21 mouse cellular contexts compared by ENCODE assay signal in genomic region chr8:56978994-56979393, GRCm38 (mm10).
DNase-seq lines count a peak whose midpoint lies in the region; ATAC-seq lines count a peak whose summit lies in the region.
"Had no signal": no experiment of that assay in that cellular context is flagged by ENCODE, and none has a peak within 500 bp of the region (broad histone marks: within the 10 kb centered on the region; RNA-seq: fewer than 3 reads in every experiment).

No protein-coding gene starts in this region.

- WGBS in heart, embryonic 12.5 days = 67% methylated on average over 2 of the region's 2 CpGs
- WGBS in lung, embryonic 16.5 days = 46% methylated on average over 2 of the region's 2 CpGs
- WGBS in stomach, embryonic 15.5 days = 53% methylated on average over 2 of the region's 2 CpGs

- no peak overlapping the region for H3K9ac ChIP-seq in heart, embryonic 12.5 days
- no peak overlapping the region for H3K9ac ChIP-seq in lung, embryonic 16.5 days (ENCODE audit: low read length)
- H3K9ac ChIP-seq in stomach, embryonic 15.5 days = no peak overlapping the region
- H3K9ac ChIP-seq: forebrain, postnatal 0 days; liver, embryonic 14.5 days had no signal

- peaks cover 7% of the 10 kb centered on the region for H3K4me1 ChIP-seq in heart, embryonic 12.5 days (replicated peaks)
- no peaks in the 10 kb centered on the region for H3K4me1 ChIP-seq in lung, embryonic 16.5 days (replicated peaks; ENCODE audit: control insufficient read depth, insufficient read depth, low read length)
- H3K4me1 ChIP-seq in stomach, embryonic 15.5 days = no peaks in the 10 kb centered on the region
- H3K4me1 ChIP-seq: forebrain, embryonic 10.5 days; hindbrain, embryonic 10.5 days had no signal

- 0 out of 2 replicates have a peak overlapping the region, but pooled peaks have one; percentile 4 for H3K4me2 ChIP-seq in heart, embryonic 12.5 days
- H3K4me2 ChIP-seq in lung, embryonic 16.5 days (ENCODE audit: low read depth, low read length) = peak overlapping the region; percentile 44
- H3K4me2 ChIP-seq in stomach, embryonic 15.5 days = peak overlapping the region; percentile 1; the same call in 1 of the 2 replicates

- H3K36me3 ChIP-seq in heart, embryonic 12.5 days = no peaks in the 10 kb centered on the region
- no peaks in the 10 kb centered on the region for H3K36me3 ChIP-seq in lung, embryonic 16.5 days (ENCODE audit: control insufficient read depth, insufficient read depth, low read length)
- H3K36me3 ChIP-seq in stomach, embryonic 15.5 days = no peaks in the 10 kb centered on the region
- H3K36me3 ChIP-seq: forebrain, embryonic 10.5 days; G1E; hindbrain, embryonic 10.5 days; midbrain, embryonic 10.5 days had no signal

- no peaks in the 10 kb centered on the region for H3K9me3 ChIP-seq in heart, embryonic 12.5 days (replicated peaks)
- H3K9me3 ChIP-seq in lung, embryonic 16.5 days (ENCODE audit: control insufficient read depth, low read length) = no peaks in the 10 kb centered on the region
- no peaks in the 10 kb centered on the region for H3K9me3 ChIP-seq in stomach, embryonic 15.5 days
- H3K9me3 ChIP-seq: forebrain, embryonic 10.5 days; G1E; hindbrain, embryonic 10.5 days; midbrain, embryonic 10.5 days had no signal

- no peak overlapping the region for H3K4me3 ChIP-seq in heart, embryonic 12.5 days
- H3K4me3 ChIP-seq in lung, embryonic 16.5 days (ENCODE audit: low read length) = peak overlapping the region; percentile 25
- H3K4me3 ChIP-seq in stomach, embryonic 15.5 days (replicated peaks) = no peak overlapping the region
- H3K4me3 ChIP-seq: forebrain, embryonic 10.5 days; hindbrain, embryonic 10.5 days; midbrain, embryonic 10.5 days had no signal

- no peak for ATAC-seq in heart, embryonic 12.5 days (ENCODE audit: insufficient number of reproducible peaks, low FRiP score)
- no peak for ATAC-seq in lung, embryonic 16.5 days (ENCODE audit: low read depth)
- ATAC-seq in stomach, embryonic 15.5 days (ENCODE audit: insufficient read depth, low FRiP score, low read depth) = no peak
- ATAC-seq: CD4-positive, CD25-positive, alpha-beta regulatory T cell, adult 4 months; forebrain, postnatal 0 days had no signal

- H3K27me3 ChIP-seq in heart, embryonic 12.5 days (replicated peaks) = no peaks in the 10 kb centered on the region
- no peaks in the 10 kb centered on the region for H3K27me3 ChIP-seq in lung, embryonic 16.5 days (ENCODE audit: control insufficient read depth, insufficient read depth, low read depth, low read length)
- no peaks in the 10 kb centered on the region for H3K27me3 ChIP-seq in stomach, embryonic 15.5 days (replicated peaks)

- no peak for DNase-seq in heart, adult 18-20 months
- DNase-seq in kidney, adult 9 months = peak; percentile 1
- DNase-seq in kidney, postnatal 25 days = no peak
- DNase-seq in lung, postnatal 14 days = no peak
- no peak for DNase-seq in c-Kit-positive CD71-positive TER-119-positive erythroid progenitor cells, embryonic 14.5 days (ENCODE audit: low spot score)
- DNase-seq: adrenal gland, postnatal 25 days; cerebellum, adult 18-20 months; forebrain, postnatal 0 days; layer of hippocampus, postnatal 36 days; retina, postnatal 1 day; thymus, postnatal 14 days had no signal

- 0 out of 2 replicates have a peak overlapping the region, but pooled peaks have one; percentile 48 for H3K27ac ChIP-seq in heart, embryonic 12.5 days (ENCODE audit: poor library complexity, severe bottlenecking)
- H3K27ac ChIP-seq in lung, embryonic 16.5 days (ENCODE audit: low read length) = no peak overlapping the region
- H3K27ac ChIP-seq in stomach, embryonic 15.5 days = no peak overlapping the region
- H3K27ac ChIP-seq: forebrain, embryonic 10.5 days; hindbrain, embryonic 10.5 days; liver, embryonic 14.5 days; macrophage; midbrain, embryonic 10.5 days had no signal
